Mouse (Mus musculus): ENCODE measurements at regions not wholly inside any gene's neighbourhood (a gene's known extent, or its start where the extent isn't known, plus 50 kb on each side); places are given as distances from the start of the nearest gene placed in this dataset.

DNA sequence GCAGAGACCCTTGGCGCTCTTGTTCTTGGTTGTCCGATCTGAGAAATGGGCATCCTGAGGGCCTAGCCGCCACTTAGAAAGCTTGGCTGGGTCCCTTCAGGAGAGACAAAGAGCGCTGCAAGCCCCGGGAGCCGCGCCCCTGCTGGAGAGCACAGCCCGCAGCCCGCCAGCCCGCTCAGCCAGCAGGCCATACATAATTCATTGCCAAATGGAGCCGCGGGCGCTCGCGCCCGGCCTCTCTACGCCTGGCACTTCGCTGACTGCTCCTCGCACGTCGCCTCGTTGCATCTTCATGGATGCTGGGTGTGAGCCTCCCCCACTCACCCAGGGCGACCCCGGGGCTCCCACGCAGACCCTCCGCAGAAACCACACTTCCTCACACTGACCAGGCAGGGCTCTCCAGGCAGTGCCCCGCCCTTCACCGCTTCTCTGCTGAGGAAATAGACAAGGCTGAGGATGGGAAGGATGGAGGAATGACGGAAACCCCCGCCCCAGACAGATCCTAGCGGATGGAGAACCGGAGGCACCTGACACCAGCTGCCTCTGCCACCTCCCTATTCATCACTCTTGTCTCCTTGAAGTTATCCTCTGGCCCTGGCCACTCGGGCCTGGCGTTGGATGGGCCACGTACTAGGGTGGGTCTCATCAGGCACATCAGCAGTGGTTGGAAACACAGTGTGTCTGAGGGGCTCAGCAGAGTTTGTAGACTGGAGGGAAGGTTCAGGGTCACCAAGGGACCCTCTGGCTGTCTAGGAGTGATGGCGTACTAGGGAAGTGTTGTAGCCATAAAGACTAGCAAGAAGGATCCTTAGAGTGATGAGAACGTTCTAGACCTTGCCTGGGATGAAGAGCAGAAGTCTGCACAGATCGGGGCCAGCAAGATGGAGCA is 77.6 kb downstream of the 1700001O22Rik start:
- no peak for DNase-seq (ENCODE audit: low read depth, low spot score)
- H3K9ac ChIP-seq (ENCODE audit: control insufficient read depth, low read depth, low read length, poor library complexity, severe bottlenecking): no peak overlapping the region
- no peak for TF ChIP-seq RCOR1 (IDR thresholded peaks at IDR 0.05; ENCODE audit: low read depth, low read length)
- no peak for TF ChIP-seq EP300 (IDR thresholded peaks at IDR 0.05; ENCODE audit: low read depth in 1 of 2, low read length in 2 of 2)
- no peak for TF ChIP-seq TBP (IDR thresholded peaks at IDR 0.05; ENCODE audit: low read depth, low read length)
- TF ChIP-seq ZNF384 (IDR thresholded peaks at IDR 0.05; ENCODE audit: low read depth, low read length): no peak
- TF ChIP-seq MAFK (IDR thresholded peaks at IDR 0.05; ENCODE audit: borderline replicate concordance, low read depth, low read length): no peak
- TF ChIP-seq CHD2 (IDR thresholded peaks at IDR 0.05; ENCODE audit: low read length): no peak
- no peak for TF ChIP-seq JUND (IDR thresholded peaks at IDR 0.05; ENCODE audit: low read depth, low read length)
- no peak for TF ChIP-seq GATA1 (IDR thresholded peaks at IDR 0.05; ENCODE audit: low read depth, low read length)
- H3K27me3 ChIP-seq (ENCODE audit: control insufficient read depth in 1 of 2, insufficient read depth in 2 of 2, low read length in 2 of 2): no peaks in the 10 kb centered on the region; a peak in 2 of 4 replicates
- no peaks in the 10 kb centered on the region for H3K36me3 ChIP-seq (ENCODE audit: control insufficient read depth in 1 of 2, insufficient read depth in 2 of 2, low read length in 2 of 2)
- H3K27ac ChIP-seq (ENCODE audit: control insufficient read depth, low read depth, low read length): no peak overlapping the region
- H3K4me3 ChIP-seq (ENCODE audit: control insufficient read depth in 1 of 2, insufficient read depth in 1 of 2, low read depth in 2 of 2, low read length in 2 of 2): no peak overlapping the region
- no peaks in the 10 kb centered on the region for H3K79me2 ChIP-seq (ENCODE audit: control insufficient read depth, insufficient read depth, low read length, poor library complexity)
- no peaks in the 10 kb centered on the region for H3K4me1 ChIP-seq (ENCODE audit: control insufficient read depth in 1 of 2, insufficient read depth in 2 of 2, low read length in 2 of 2)
- H3K9me3 ChIP-seq (replicated peaks; ENCODE audit: insufficient read depth, low read length): no peaks in the 10 kb centered on the region

DNA sequence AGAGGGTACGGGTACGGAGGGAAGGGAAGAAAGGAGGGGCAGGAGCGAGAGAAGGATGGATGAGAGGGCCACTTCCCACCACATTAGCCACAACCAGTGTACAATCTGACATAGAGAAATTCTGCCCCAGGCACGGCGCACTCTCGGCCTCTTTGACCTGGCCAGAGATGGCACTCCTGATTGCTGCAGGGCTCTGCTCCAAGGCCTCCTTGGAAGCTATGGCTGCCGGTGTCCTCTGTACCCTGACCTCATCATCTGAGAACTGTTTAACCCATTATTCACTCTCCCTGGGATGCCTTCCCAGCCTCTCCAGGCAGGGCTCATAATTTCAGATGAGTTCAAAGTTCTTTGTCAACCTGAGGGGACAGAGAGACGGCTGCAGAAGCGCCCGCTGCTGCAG is 78.3 kb downstream of the 1700001O22Rik start:
- TF ChIP-seq RAD21 (IDR thresholded peaks at IDR 0.05; ENCODE audit: low read depth, low read length) (no peak), MAFK (IDR thresholded peaks at IDR 0.05; ENCODE audit: borderline replicate concordance, low read depth, low read length) (no peak), MAX (IDR thresholded peaks at IDR 0.05; ENCODE audit: low read length) (no peak), KAT2A (conservative IDR thresholded peaks at IDR 0.05; ENCODE audit: low read depth, low read length) (no peak), ETS1 (IDR thresholded peaks at IDR 0.05; ENCODE audit: low read depth, low read length) (no peak), MEF2A (IDR thresholded peaks at IDR 0.05; ENCODE audit: extremely low read depth, insufficient replicate concordance, low read depth, low read length, poor library complexity, severe bottlenecking) (no peak), ZMIZ1 (IDR thresholded peaks at IDR 0.05; ENCODE audit: low read depth, low read length) (no peak), GATA1 (IDR thresholded peaks at IDR 0.05; ENCODE audit: low read depth, low read length) (no peak), UBTF (IDR thresholded peaks at IDR 0.05; ENCODE audit: borderline replicate concordance, insufficient read depth, low read depth, low read length) (no peak), TAL1 (IDR thresholded peaks at IDR 0.05; ENCODE audit: low read length) (no peak), ZNF384 (IDR thresholded peaks at IDR 0.05; ENCODE audit: low read depth, low read length) (no peak), BHLHE40 (IDR thresholded peaks at IDR 0.05; ENCODE audit: borderline replicate concordance, low read depth, low read length) (no peak), NRF1 (IDR thresholded peaks at IDR 0.05; ENCODE audit: insufficient read depth, low read depth, low read length, poor library complexity, severe bottlenecking) (no peak), RCOR1 (IDR thresholded peaks at IDR 0.05; ENCODE audit: low read depth, low read length) (no peak), MYC (IDR thresholded peaks at IDR 0.05; ENCODE audit: low read depth, low read length) (no peak), MAZ (IDR thresholded peaks at IDR 0.05; ENCODE audit: low read depth, low read length) (no peak), JUND (IDR thresholded peaks at IDR 0.05; ENCODE audit: low read depth, low read length) (no peak), USF2 (IDR thresholded peaks at IDR 0.05; ENCODE audit: borderline replicate concordance in 1 of 2, insufficient read depth in 1 of 2, low read depth in 1 of 2, low read length in 2 of 2) (no peak), TBP (IDR thresholded peaks at IDR 0.05; ENCODE audit: low read depth, low read length) (no peak), HCFC1 (IDR thresholded peaks at IDR 0.05; ENCODE audit: low read depth, low read length) (no peak)
- H3K79me2 ChIP-seq (ENCODE audit: control insufficient read depth, insufficient read depth, low read length, poor library complexity): no peaks in the 10 kb centered on the region
- no peak overlapping the region for H3K9ac ChIP-seq (ENCODE audit: control insufficient read depth, low read depth, low read length, poor library complexity, severe bottlenecking)
- no peaks in the 10 kb centered on the region for H3K9me3 ChIP-seq (replicated peaks; ENCODE audit: insufficient read depth, low read length)
- H3K4me3 ChIP-seq (ENCODE audit: control insufficient read depth in 1 of 2, insufficient read depth in 1 of 2, low read depth in 2 of 2, low read length in 2 of 2): no peak overlapping the region
- no peak for DNase-seq (ENCODE audit: low read depth, low spot score)
- no peaks in the 10 kb centered on the region; a peak in 2 of 4 replicates for H3K27me3 ChIP-seq (ENCODE audit: control insufficient read depth in 1 of 2, insufficient read depth in 2 of 2, low read length in 2 of 2)
- no peaks in the 10 kb centered on the region for H3K4me1 ChIP-seq (ENCODE audit: control insufficient read depth in 1 of 2, insufficient read depth in 2 of 2, low read length in 2 of 2)
- H3K36me3 ChIP-seq (ENCODE audit: control insufficient read depth in 1 of 2, insufficient read depth in 2 of 2, low read length in 2 of 2): no peaks in the 10 kb centered on the region
- H3K27ac ChIP-seq (ENCODE audit: control insufficient read depth, low read depth, low read length): no peak overlapping the region
